Mouse (Mus musculus) CH12.LX (cell line): ENCODE data around the gene 2610301B20Rik. TPM values are rescaled to one million over a fixed set of nuclear protein-coding genes. Genes with fewer than 3 reads are reported as not detected.

ENCODE experiments used
- DNase-seq: peaks from one replicate; pipeline ENCODE4 v3.0.0-alpha.2; 2013; ENCODE audit errors: extremely low read depth
- H3K27ac ChIP-seq: 2 replicates; pipeline ENCODE4 v1.5.1; 2012; ENCODE audit warnings: low read depth, mild to moderate bottlenecking, control low read depth, moderate library complexity; ENCODE audit not compliant: insufficient read depth
- H3K27me3 ChIP-seq: replicated peaks from 2 replicates; pipeline ENCODE3; 2012; ENCODE audit warnings: inconsistent platforms
- H3K36me3 ChIP-seq, 2 experiments: replicated peaks in 1 of 2; 2 replicates each; pipeline versions ENCODE3 to v1.6.1; 2012; ENCODE audit warnings: inconsistent platforms in 1 of 2, low read length in 1 of 2, mild to moderate bottlenecking in 1 of 2, mixed read lengths in 1 of 2, moderate library complexity in 1 of 2; ENCODE audit not compliant: control insufficient read depth in 1 of 2, insufficient read depth in 1 of 2
- H3K4me1 ChIP-seq, 2 experiments: 2 replicates each; pipeline ENCODE4 v1.6.1; 2012; ENCODE audit warnings: inconsistent platforms in 1 of 2, moderate library complexity in 1 of 2; ENCODE audit not compliant: insufficient read depth in 2 of 2, control insufficient read depth in 1 of 2
- H3K4me2 ChIP-seq: 2 replicates; pipeline ENCODE4 v1.6.1; 2012; ENCODE audit warnings: low read depth, mild to moderate bottlenecking, control low read depth; ENCODE audit not compliant: poor library complexity, insufficient read depth, severe bottlenecking
- H3K4me3 ChIP-seq, 3 experiments: fragments of 150-350 bp in 1 of 3; sonication (generic) in 1 of 3; replicated peaks in 1 of 3; 2 replicates each; pipeline versions ENCODE3 to v1.5.1; 2011 to 2012; ENCODE audit warnings: low read depth in 2 of 3, low read length in 2 of 3, mild to moderate bottlenecking in 2 of 3, moderate library complexity in 2 of 3, control low read depth in 1 of 3, improper control_type of control experiment in 1 of 3, inconsistent platforms in 1 of 3, mixed read lengths in 1 of 3; ENCODE audit not compliant: poor library complexity in 1 of 3
- H3K79me2 ChIP-seq: replicated peaks from 2 replicates; pipeline ENCODE4 v1.6.1; 2012; ENCODE audit warnings: mild to moderate bottlenecking, moderate library complexity; ENCODE audit not compliant: control insufficient read depth, poor library complexity, insufficient read depth, severe bottlenecking; ENCODE audit errors: extremely low read depth
- H3K9ac ChIP-seq: 2 replicates; pipeline ENCODE4 v1.6.1; 2012; ENCODE audit warnings: low read depth, mild to moderate bottlenecking, control low read depth, moderate library complexity; ENCODE audit not compliant: insufficient read depth
- H3K9me3 ChIP-seq: replicated peaks from 2 replicates; pipeline ENCODE3; 2012; ENCODE audit warnings: low read length, inconsistent platforms, mixed read lengths
- CHD1 ChIP-seq: IDR thresholded peaks from 2 replicates; pipeline ENCODE4 v1.6.1; 2012; ENCODE audit warnings: low read depth, low read length, improper control_type of control experiment, inconsistent platforms
- CHD2 ChIP-seq: IDR thresholded peaks from 2 replicates; pipeline ENCODE4 v1.6.1; 2011; ENCODE audit warnings: low read length, improper control_type of control experiment
- ELF1 ChIP-seq: IDR thresholded peaks from 2 replicates; pipeline ENCODE4 v1.6.1; 2014; ENCODE audit warnings: low read depth, mild to moderate bottlenecking, inconsistent platforms, low read length, improper control_type of control experiment
- HCFC1 ChIP-seq: IDR thresholded peaks from 2 replicates; pipeline ENCODE4 v1.6.1; 2012; ENCODE audit warnings: low read depth, mild to moderate bottlenecking, inconsistent platforms, low read length, improper control_type of control experiment
- IRF4 ChIP-seq: IDR thresholded peaks from 2 replicates; pipeline ENCODE4 v1.6.1; 2014; ENCODE audit warnings: low read depth, mild to moderate bottlenecking, inconsistent platforms, low read length, improper control_type of control experiment
- JUND ChIP-seq: conservative IDR thresholded peaks from 2 replicates; pipeline ENCODE4 v1.6.1; 2011; ENCODE audit warnings: low read depth, low read length, improper control_type of control experiment
- KAT2A ChIP-seq: IDR thresholded peaks from 2 replicates; pipeline ENCODE4 v1.6.1; 2012; ENCODE audit warnings: low read length, improper control_type of control experiment, inconsistent platforms; ENCODE audit not compliant: insufficient replicate concordance
- MAFK ChIP-seq: IDR thresholded peaks from 2 replicates; pipeline ENCODE4 v1.6.1; 2011; ENCODE audit warnings: low read length, improper control_type of control experiment; ENCODE audit not compliant: insufficient replicate concordance
- MAZ ChIP-seq: IDR thresholded peaks from 2 replicates; pipeline ENCODE4 v1.6.1; 2012; ENCODE audit warnings: low read depth, mild to moderate bottlenecking, inconsistent platforms, low read length, improper control_type of control experiment, moderate library complexity
- MEF2A ChIP-seq: IDR thresholded peaks from 2 replicates; pipeline ENCODE4 v1.6.1; 2014; ENCODE audit warnings: low read depth, mild to moderate bottlenecking, inconsistent platforms, low read length, improper control_type of control experiment, borderline replicate concordance
- MXI1 ChIP-seq: IDR thresholded peaks from 2 replicates; pipeline ENCODE4 v1.6.1; 2011; ENCODE audit warnings: mild to moderate bottlenecking, low read depth, low read length, improper control_type of control experiment
- MYC ChIP-seq: IDR thresholded peaks from 2 replicates; pipeline ENCODE4 v1.6.1; 2011; ENCODE audit warnings: low read depth, mild to moderate bottlenecking, improper control_type of control experiment, low read length
- NELFE ChIP-seq: IDR thresholded peaks from 2 replicates; pipeline ENCODE4 v1.6.1; 2011; ENCODE audit warnings: low read depth, low read length, improper control_type of control experiment
- NRF1 ChIP-seq: IDR thresholded peaks from 2 replicates; pipeline ENCODE4 v1.6.1; 2014; ENCODE audit warnings: low read depth, mild to moderate bottlenecking, inconsistent platforms, low read length, improper control_type of control experiment, moderate library complexity
- POLR2A ChIP-seq: IDR thresholded peaks from 2 replicates; pipeline ENCODE4 v1.6.1; 2011; ENCODE audit warnings: low read depth, mild to moderate bottlenecking, improper control_type of control experiment, low read length
- SIN3A ChIP-seq: IDR thresholded peaks from 2 replicates; pipeline ENCODE4 v1.6.1; 2012; ENCODE audit warnings: low read length, improper control_type of control experiment, inconsistent platforms
- TBP ChIP-seq: conservative IDR thresholded peaks from 2 replicates; pipeline ENCODE4 v1.6.1; 2011; ENCODE audit warnings: low read depth, low read length, improper control_type of control experiment
- TCF12 ChIP-seq: IDR thresholded peaks from 2 replicates; pipeline ENCODE4 v1.6.1; 2014; ENCODE audit warnings: low read depth, mild to moderate bottlenecking, inconsistent platforms, low read length, improper control_type of control experiment
- ZKSCAN1 ChIP-seq: IDR thresholded peaks from 2 replicates; pipeline ENCODE4 v1.6.1; 2012; ENCODE audit warnings: low read depth, inconsistent platforms, low read length, improper control_type of control experiment, borderline replicate concordance
- ZNF384 ChIP-seq: IDR thresholded peaks from 2 replicates; pipeline ENCODE4 v1.6.1; 2012; ENCODE audit warnings: low read depth, low read length, improper control_type of control experiment, inconsistent platforms
- dilution Hi-C: fragments of 300-500 bp; cut with MboI; formaldehyde crosslinking; loops from 2 replicates; pipeline ENCODE4 v1.14.3; 2020; ENCODE audit warnings: low sequenced_read_pairs; ENCODE audit not compliant: extremely low pct_unique_long_range_greater_than_20kb, extremely low pct_ligation_motif_present
- in situ Hi-C: fragments of 300-500 bp; cut with MboI; formaldehyde crosslinking; loops from 3 replicates; pipeline ENCODE4 v1.14.3; 2019; ENCODE audit warnings: low sequenced_read_pairs, low pct_ligation_motif_present, low pct_unique_long_range_greater_than_20kb, mixed read lengths
- polyA plus RNA-seq: library from polyadenylated mRNA; unstranded; fragments of >175 nt; gene quantifications from 2 replicates; pipeline ENCODE4 v1.2.1, GENCODE M21; 2012; ENCODE audit warnings: low read depth; ENCODE audit not compliant: insufficient read length
- total RNA-seq, 2 experiments: library from RNA; depleted of rRNA; stranded (reverse); fragments of 300-350 nt in 1 of 2; fragments of >200 nt in 1 of 2; gene quantifications; 2 replicates each; pipeline ENCODE4 v1.2.3; 2012 to 2014

2610301B20Rik gene
- total RNA-seq (2012; rRNA removed) (7.9 and 9.2 TPM in 2 replicates), total RNA-seq (2014; rRNA removed) (27.4 and 34.9 TPM in 2 replicates), polyA plus RNA-seq (20.7 and 22.5 TPM in 2 replicates)

GRCm38 (mm10) chr4:10873920-10874665, at the start of gene 2610301B20Rik:
TSS of gene 2610301B20Rik (plus strand) at chr4:10874498.
- Histone ChIP-seq H3K4me1 (peaks cover 5 to 22% of the 10 kb centered on the region in 2 experiments; a peak in 3 of 4 replicates), H3K9me3 (peaks cover 3% of the 10 kb centered on the region), H3K27me3 (no peaks in the 10 kb centered on the region), H3K79me2 (no peaks in the 10 kb centered on the region; the same call in 1 of the 2 replicates), H3K4me3 (peak within 1 kb of the TSS; percentile 92 to 99 (median 99)), H3K9ac (peak within 1 kb of the TSS; percentile 81), H3K36me3 (peaks cover 0 to 4% of the 10 kb centered on the region in 2 experiments), H3K4me2 (peak within 1 kb of the TSS; percentile 97), H3K27ac (peak within 1 kb of the TSS; percentile 88)
- in situ Hi-C loops: no loop called here
- dilution Hi-C loops: no loop called here
- peak; percentile 81 for TF ChIP-seq NRF1
- peak; percentile 69; the same call in 1 of the 2 replicates for TF ChIP-seq ZNF384
- no peak for TF ChIP-seq ZKSCAN1
- TF ChIP-seq MEF2A: peak; percentile 73; the same call in 1 of the 2 replicates
- peak; percentile 48; the same call in 1 of the 2 replicates for TF ChIP-seq POLR2A
- TF ChIP-seq CHD2: no peak
- peak; percentile 55; the same call in 1 of the 2 replicates for TF ChIP-seq SIN3A
- peak; percentile 61 for TF ChIP-seq HCFC1
- peak; percentile 98 for TF ChIP-seq ELF1
- TF ChIP-seq IRF4: no peak; the same call in 1 of the 2 replicates
- TF ChIP-seq TCF12: 0 out of 2 replicates have a peak, but pooled peaks have one; percentile 21
- TF ChIP-seq JUND: no peak
- TF ChIP-seq KAT2A: peak; percentile 88
- 0 out of 2 replicates have a peak, but pooled peaks have one; percentile 5 for TF ChIP-seq NELFE
- peak; percentile 99 for TF ChIP-seq TBP
- peak; percentile 41; the same call in 1 of the 2 replicates for TF ChIP-seq MAZ
- TF ChIP-seq MAFK: peak; percentile 97
- peak; percentile 93 for DNase-seq

GRCm38 (mm10) chr4:10833273-10833672, 41.0 kb upstream of the 2610301B20Rik start:
- peaks cover 4 to 36% of the 10 kb centered on the region in 2 experiments; a peak in 3 of 4 replicates for H3K4me1 ChIP-seq
- H3K79me2 ChIP-seq: no peaks in the 10 kb centered on the region
- no peak overlapping the region for H3K4me3 ChIP-seq
- no peaks in the 10 kb centered on the region for H3K9me3 ChIP-seq
- 0 out of 2 replicates have a peak overlapping the region, but pooled peaks have one; percentile 78 for H3K27ac ChIP-seq
- dilution Hi-C loops: no loop called here
- in situ Hi-C loops: no loop called here
- H3K4me2 ChIP-seq: peak overlapping the region; percentile 13; the same call in 1 of the 2 replicates
- TF ChIP-seq MYC (no peak), IRF4 (no peak), TCF12 (no peak), CHD1 (no peak), NELFE (no peak), TBP (no peak), MXI1 (no peak), ZNF384 (no peak), MEF2A (no peak), POLR2A (no peak), NRF1 (no peak), CHD2 (no peak)
- no peak overlapping the region for H3K9ac ChIP-seq
- H3K36me3 ChIP-seq: no peaks in the 10 kb centered on the region
- peak; percentile 79 for DNase-seq
- H3K27me3 ChIP-seq: no peaks in the 10 kb centered on the region
